Mouse (Mus musculus): ENCODE measurements around the gene Sostdc1.

Sostdc1 gene

GRCm38 (mm10) chr12:36313916-36314315 is at the start of gene Sostdc1:
Gene Sostdc1, plus strand, starts transcription at chr12:36314139.
- DNase-seq (ENCODE audit: low read depth, low spot score): peak; percentile 19

DNA sequence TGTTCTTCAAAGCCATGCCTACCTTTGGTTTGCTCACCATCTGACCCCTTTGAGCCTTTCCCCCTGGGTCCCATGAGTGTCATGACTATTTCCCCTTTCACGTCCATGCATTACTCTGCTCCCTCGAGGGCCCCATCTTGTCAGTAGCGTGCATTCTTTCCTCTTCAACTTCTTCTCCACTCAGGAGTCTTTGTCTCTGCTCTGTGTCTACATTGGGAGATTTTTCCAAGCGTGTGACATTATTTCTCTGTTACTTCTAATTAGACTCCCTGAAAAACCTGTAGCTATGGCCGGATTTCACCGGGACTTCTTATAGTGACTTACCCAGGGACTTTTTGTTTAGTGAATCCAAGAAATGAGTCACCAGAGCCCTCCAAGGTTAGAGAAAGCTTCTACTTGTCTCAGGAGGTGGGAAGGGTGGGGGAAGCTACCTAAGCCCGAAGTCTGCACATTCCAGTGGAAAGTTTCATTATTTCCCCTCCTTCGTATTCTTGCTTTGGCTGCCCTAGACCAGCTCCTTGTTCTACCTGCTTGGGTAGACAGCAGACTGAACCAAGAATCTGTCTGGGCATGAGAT is 46.2 kb upstream of the Sostdc1 start:
- no peak for DNase-seq (ENCODE audit: low read depth, low spot score)

DNA sequence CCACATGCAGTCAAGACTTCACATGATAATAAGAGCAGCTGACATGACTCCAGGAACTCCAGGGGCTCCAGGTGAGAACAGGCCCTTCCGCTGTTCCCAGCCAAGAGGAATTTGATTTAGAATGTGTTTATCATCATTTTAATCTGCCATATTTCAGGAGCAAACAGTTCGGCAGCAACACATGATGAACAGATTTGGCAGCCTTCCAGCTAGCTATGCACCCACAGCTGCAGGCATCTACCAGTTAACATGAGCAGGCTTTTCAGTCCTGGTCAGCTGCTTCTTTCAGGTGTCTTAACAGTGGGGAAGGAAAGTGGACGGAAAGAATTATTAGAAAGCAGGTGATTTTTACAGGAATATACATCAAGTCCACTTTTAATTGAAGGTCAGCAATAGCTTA is 39.1 kb upstream of the Sostdc1 start:
- no peak for DNase-seq (ENCODE audit: low read depth, low spot score)

- no peak for DNase-seq (ENCODE audit: low read depth, low spot score)
These were observed 24.3 kb upstream of the Sostdc1 start for GRCm38 (mm10) chr12:36289634-36290033.

GRCm38 (mm10) chr12:36290465-36290864 is 23.5 kb upstream of the Sostdc1 start:
- DNase-seq (ENCODE audit: low read depth, low spot score): no peak

DNA sequence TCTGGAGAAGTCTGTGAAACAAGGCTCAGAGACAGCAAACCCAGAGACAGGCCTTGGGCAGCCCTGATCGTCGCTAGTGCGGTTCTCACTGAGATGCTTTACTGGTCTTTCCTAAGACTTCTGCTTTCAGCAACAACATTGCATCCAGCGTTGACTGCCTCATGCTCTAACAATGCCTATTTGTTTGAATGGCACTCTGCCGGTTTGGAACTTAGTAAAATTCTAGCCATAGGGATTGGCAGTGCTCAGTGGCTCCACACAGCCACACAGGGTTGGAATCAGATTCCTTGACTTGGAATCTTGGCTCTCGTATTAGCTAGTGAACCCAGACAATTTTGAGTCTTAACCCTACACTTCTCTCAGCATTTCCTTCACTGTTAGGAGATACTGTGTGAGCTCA is 22.6 kb upstream of the Sostdc1 start:
- no peak for DNase-seq (ENCODE audit: low read depth, low spot score)

GRCm38 (mm10) chr12:36302326-36302725 is 11.6 kb upstream of the Sostdc1 start:
- DNase-seq (ENCODE audit: low read depth, low spot score): no peak

DNA sequence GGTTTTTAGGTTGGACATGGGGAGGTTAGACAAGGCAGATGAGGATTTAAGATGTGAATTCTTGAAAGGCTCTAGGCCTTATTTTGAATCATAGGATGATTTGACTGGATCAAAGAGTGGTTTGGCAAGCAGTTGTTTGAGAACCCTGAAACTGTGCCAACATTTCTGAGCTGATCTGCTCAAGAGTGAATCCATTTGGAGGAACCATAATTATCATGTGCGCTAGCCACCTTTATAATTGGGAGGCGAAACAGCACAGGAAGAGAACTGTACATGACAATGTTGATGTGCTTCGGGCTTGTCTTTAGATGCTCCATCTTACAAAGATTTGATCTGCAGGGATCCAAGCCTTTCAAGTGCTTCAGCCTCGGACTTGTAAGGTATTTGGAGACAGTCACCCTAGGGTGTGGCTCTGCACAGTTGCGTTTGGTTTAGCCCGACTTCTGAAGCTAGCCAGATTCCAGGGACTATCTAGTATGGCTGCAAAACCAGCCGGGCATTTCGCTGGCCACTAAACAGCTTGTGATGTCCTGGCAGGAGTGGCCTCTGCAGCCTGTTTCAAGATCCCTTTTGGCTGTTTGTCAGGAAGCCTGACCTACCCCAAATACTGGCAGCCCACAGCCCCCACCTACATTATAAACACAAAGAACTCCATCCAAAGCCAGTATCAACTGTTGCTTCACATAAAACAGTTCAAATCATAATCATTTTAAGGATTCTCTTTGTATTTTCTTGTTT is 10.9 kb upstream of the Sostdc1 start:
- no peak for DNase-seq (ENCODE audit: low read depth, low spot score)

- no peak for DNase-seq (ENCODE audit: low read depth, low spot score)
These were observed 5.1 kb upstream of the Sostdc1 start for GRCm38 (mm10) chr12:36308737-36309420.

DNA sequence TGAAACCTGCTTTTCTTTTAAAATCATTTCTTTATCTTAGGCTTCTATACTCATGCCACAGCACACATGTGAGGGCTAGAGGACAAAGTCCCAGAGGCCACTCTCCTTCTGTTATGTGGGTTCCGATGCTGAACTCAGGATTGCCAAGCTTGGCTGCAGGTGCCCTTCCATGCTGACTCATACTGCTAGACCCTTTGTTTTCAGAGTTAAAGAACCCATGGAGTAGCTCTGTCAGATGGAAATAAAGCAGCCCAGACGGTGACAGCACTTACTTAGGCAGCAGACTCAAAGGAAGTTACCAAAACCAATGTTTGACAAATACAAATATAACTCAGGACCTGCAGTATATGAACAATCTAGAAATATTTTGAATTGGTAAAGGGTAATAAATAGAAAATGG is 924 bp upstream of the Sostdc1 start:
- DNase-seq (ENCODE audit: low read depth, low spot score): no peak

- DNase-seq (ENCODE audit: low read depth, low spot score): no peak
These were observed 507 bp downstream of the Sostdc1 start for GRCm38 (mm10) chr12:36314446-36314845.

DNA sequence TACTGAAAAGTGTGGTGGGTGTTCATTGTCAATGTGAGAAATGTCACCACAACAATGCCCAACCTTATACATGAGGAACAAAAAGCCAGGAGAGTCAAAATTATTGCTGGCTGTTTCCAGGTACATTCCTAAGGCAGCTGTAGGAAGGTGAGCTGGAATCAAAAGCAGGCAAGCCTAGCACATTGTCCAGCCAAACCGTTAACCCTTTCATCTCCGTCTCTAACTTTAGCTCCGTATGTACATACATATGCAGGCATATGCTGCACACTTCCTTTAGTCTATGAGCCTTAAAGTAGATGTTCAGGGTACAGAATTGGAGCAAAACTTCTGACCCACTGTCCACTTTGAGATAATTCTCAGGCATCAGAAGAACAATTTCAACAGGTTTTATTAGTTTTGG is 1.6 kb downstream of the Sostdc1 start:
- no peak for DNase-seq (ENCODE audit: low read depth, low spot score)

DNA sequence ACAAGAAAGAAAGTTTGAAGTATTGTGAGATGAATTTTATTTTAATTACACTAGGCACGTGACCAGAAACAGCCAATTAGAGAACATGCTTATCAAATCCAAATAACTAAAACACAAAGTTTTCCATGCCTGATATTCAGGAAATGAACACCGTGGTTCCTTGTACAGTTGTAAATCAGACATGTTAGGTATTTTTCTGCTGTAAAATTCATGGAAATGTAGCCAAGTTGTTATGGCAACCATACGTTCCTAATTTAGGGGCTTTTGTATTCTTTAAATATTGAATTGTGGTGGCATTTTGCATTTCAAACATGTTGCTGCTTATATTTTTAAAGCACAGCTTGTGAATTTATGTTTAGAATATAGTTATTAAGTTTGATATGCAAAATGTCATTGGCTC is 2.1 kb downstream of the Sostdc1 start:
- DNase-seq (ENCODE audit: low read depth, low spot score): no peak

- DNase-seq (ENCODE audit: low read depth, low spot score): peak; percentile 42
These were observed 3.3 kb downstream of the Sostdc1 start for GRCm38 (mm10) chr12:36317036-36317819.

GRCm38 (mm10) chr12:36317820-36318135 is 3.8 kb downstream of the Sostdc1 start:
- DNase-seq (ENCODE audit: low read depth, low spot score): no peak

DNA sequence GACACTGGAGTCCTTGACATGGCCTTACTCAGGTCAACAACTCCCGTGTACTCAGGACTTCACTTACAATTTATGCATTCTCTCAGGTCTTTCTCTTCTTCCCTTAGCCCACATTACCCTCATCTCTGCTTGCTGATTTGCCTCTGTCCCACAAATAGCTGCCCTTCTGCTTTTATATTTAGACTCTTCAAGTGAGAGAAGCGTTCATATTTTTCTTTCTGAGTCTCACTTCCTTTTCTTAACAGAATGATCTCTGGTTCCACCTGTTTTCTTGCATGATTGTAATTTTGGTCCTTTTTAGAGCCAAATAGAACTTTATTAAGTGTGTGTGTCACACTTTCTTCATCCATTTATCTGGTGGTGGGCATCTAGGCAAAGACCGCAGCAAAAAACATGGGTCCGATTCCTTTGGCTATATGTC is 12.2 kb downstream of the Sostdc1 start:
- no peak for DNase-seq (ENCODE audit: low read depth, low spot score)

DNA sequence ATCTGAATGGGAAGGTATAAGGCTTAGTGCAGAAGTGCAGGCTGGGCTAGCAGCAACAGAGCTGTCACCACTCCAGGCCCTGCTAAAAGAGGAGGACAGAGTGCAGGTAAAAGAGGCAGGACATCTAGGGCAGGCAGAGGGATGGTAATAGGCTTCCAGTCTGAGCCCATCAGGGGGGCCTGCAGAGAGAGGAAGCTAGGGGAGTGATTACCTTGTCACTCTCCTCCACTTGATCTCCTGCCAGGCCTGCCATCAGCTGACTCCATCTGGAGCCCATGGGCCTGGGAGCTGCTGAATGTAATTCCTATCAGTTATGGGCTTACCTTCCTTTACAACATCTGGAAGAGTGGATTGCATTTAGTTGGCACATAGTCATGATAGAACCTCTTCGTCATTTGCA is 18.7 kb downstream of the Sostdc1 start:
- no peak for DNase-seq (ENCODE audit: low read depth, low spot score)

- no peak for DNase-seq (ENCODE audit: low read depth, low spot score)
These were observed 19.9 kb downstream of the Sostdc1 start for GRCm38 (mm10) chr12:36333837-36334281.

- no peak for DNase-seq (ENCODE audit: low read depth, low spot score)
These were observed 30.2 kb downstream of the Sostdc1 start for GRCm38 (mm10) chr12:36344131-36344530.

DNA sequence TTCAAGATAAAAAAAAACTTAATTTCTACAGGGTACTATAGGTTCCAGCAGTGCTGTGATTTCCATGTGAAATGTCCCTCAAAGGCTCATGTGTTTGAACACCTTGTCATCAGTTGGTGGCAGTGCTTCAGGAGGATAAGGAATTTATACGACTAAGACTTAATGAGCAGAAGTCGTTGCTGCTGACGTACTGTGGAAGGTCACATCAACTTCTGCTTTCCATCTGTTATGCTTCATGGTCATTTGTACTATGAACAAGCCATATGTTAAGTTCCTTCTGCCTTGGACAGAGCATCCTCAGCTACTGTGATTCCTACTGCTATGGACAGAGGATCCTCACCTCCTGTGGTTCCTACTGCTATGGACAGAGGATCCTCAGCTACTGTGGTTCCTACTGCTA is 46.1 kb downstream of the Sostdc1 start:
- DNase-seq (ENCODE audit: low read depth, low spot score): no peak

GRCm38 (mm10) chr12:36360693-36361092 is 46.8 kb downstream of the Sostdc1 start:
- DNase-seq (ENCODE audit: low read depth, low spot score): no peak

GRCm38 (mm10) chr12:36364013-36364412 is 50.1 kb downstream of the Sostdc1 start:
- no peak for DNase-seq (ENCODE audit: low read depth, low spot score)
